Mouse (Mus musculus): ENCODE measurements around the gene Rasgef1b. TPM values are rescaled to one million over a fixed set of nuclear protein-coding genes. Genes with fewer than 3 reads are reported as not detected.

Gene Rasgef1b
- polyA plus RNA-seq, 2 experiments: 4.3 to 9.2 TPM

GRCm38 (mm10) chr5:99625603-99626002, 103.3 kb downstream of the Rasgef1b start:
- H3K27ac ChIP-seq (replicated peaks; ENCODE audit: low read depth, low read length): no peak overlapping the region
- no peak for ATAC-seq (ENCODE audit: low FRiP score, low read depth)
- TF ChIP-seq POLR2A (IDR thresholded peaks at IDR 0.05; ENCODE audit: borderline replicate concordance, extremely low read depth, insufficient read depth, insufficient read length): no peak
- no peak overlapping the region for H3K9ac ChIP-seq (ENCODE audit: low read depth, low read length, severe bottlenecking)
- no peaks in the 10 kb centered on the region for H3K9me3 ChIP-seq (ENCODE audit: control insufficient read depth, low read length)
- H3K4me3 ChIP-seq (replicated peaks; ENCODE audit: low read length): no peak overlapping the region
- 47% methylated on average over 3 of the region's 3 CpGs for WGBS
- H3K27me3 ChIP-seq (ENCODE audit: control insufficient read depth, insufficient read depth, low read length): no peaks in the 10 kb centered on the region
- no peak for DNase-seq (ENCODE audit: low spot score)
- no peak overlapping the region for H3K4me2 ChIP-seq (replicated peaks; ENCODE audit: low read depth, low read length, severe bottlenecking)
- 0 out of 2 replicates have a peak, but pooled peaks cover 3% of the 10 kb centered on the region for H3K4me1 ChIP-seq (ENCODE audit: control insufficient read depth, insufficient read depth, low read length)
- no peaks in the 10 kb centered on the region for H3K36me3 ChIP-seq (ENCODE audit: control insufficient read depth, insufficient read depth, low read length)

GRCm38 (mm10) chr5:99620771-99621170, 108.1 kb downstream of the Rasgef1b start:
- no peak for TF ChIP-seq POLR2A (IDR thresholded peaks at IDR 0.05; ENCODE audit: borderline replicate concordance, extremely low read depth, insufficient read depth, insufficient read length)
- DNase-seq (ENCODE audit: low spot score): no peak
- Histone ChIP-seq H3K27ac (replicated peaks; ENCODE audit: low read depth, low read length) (no peak overlapping the region), H3K27me3 (ENCODE audit: control insufficient read depth, insufficient read depth, low read length) (no peaks in the 10 kb centered on the region), H3K4me2 (replicated peaks; ENCODE audit: low read depth, low read length, severe bottlenecking) (no peak overlapping the region), H3K9me3 (ENCODE audit: control insufficient read depth, low read length) (no peaks in the 10 kb centered on the region), H3K4me3 (replicated peaks; ENCODE audit: low read length) (no peak overlapping the region), H3K4me1 (ENCODE audit: control insufficient read depth, insufficient read depth, low read length) (peaks cover 6% of the 10 kb centered on the region; the same call in 1 of the 2 replicates), H3K36me3 (ENCODE audit: control insufficient read depth, insufficient read depth, low read length) (no peaks in the 10 kb centered on the region), H3K9ac (ENCODE audit: low read depth, low read length, severe bottlenecking) (no peak overlapping the region)
- WGBS: 93% methylated on average over 5 of the region's 5 CpGs
- ATAC-seq (ENCODE audit: low FRiP score, low read depth): no peak

- H3K36me3 ChIP-seq (ENCODE audit: control insufficient read depth, insufficient read depth, low read length): no peaks in the 10 kb centered on the region
- H3K9me3 ChIP-seq (ENCODE audit: control insufficient read depth, low read length): no peaks in the 10 kb centered on the region
- peaks cover 12% of the 10 kb centered on the region for H3K4me1 ChIP-seq (ENCODE audit: control insufficient read depth, insufficient read depth, low read length)
- 38% methylated on average over 5 of the region's 5 CpGs for WGBS
- no peak for TF ChIP-seq POLR2A (IDR thresholded peaks at IDR 0.05; ENCODE audit: borderline replicate concordance, extremely low read depth, insufficient read depth, insufficient read length)
- H3K4me2 ChIP-seq (replicated peaks; ENCODE audit: low read depth, low read length, severe bottlenecking): no peak overlapping the region
- no peak overlapping the region for H3K4me3 ChIP-seq (replicated peaks; ENCODE audit: low read length)
- no peak overlapping the region for H3K27ac ChIP-seq (replicated peaks; ENCODE audit: low read depth, low read length)
- ATAC-seq (ENCODE audit: low FRiP score, low read depth): no peak
- DNase-seq (ENCODE audit: low spot score): no peak
- H3K9ac ChIP-seq (ENCODE audit: low read depth, low read length, severe bottlenecking): no peak overlapping the region
- H3K27me3 ChIP-seq (ENCODE audit: control insufficient read depth, insufficient read depth, low read length): no peaks in the 10 kb centered on the region
Measured at GRCm38 (mm10) chr5:99617271-99617800, 111.5 kb downstream of the Rasgef1b start.

GRCm38 (mm10) chr5:99613321-99614118, 115.3 kb downstream of the Rasgef1b start:
- Histone ChIP-seq H3K4me2 (replicated peaks; ENCODE audit: low read depth, low read length, severe bottlenecking) (peak overlapping the region; percentile 43), H3K27ac (replicated peaks; ENCODE audit: low read depth, low read length) (no peak overlapping the region), H3K4me3 (replicated peaks; ENCODE audit: low read length) (peak overlapping the region; percentile 20; the same call in 1 of the 2 replicates), H3K9ac (ENCODE audit: low read depth, low read length, severe bottlenecking) (no peak overlapping the region; the same call in 1 of the 2 replicates), H3K9me3 (ENCODE audit: control insufficient read depth, low read length) (no peaks in the 10 kb centered on the region), H3K36me3 (ENCODE audit: control insufficient read depth, insufficient read depth, low read length) (no peaks in the 10 kb centered on the region), H3K27me3 (ENCODE audit: control insufficient read depth, insufficient read depth, low read length) (no peaks in the 10 kb centered on the region), H3K4me1 (ENCODE audit: control insufficient read depth, insufficient read depth, low read length) (peaks cover 12% of the 10 kb centered on the region)
- under 1% methylated on average over 24 of the region's 24 CpGs for WGBS
- DNase-seq (ENCODE audit: low spot score): peak; percentile 43
- ATAC-seq (ENCODE audit: low FRiP score, low read depth): peak; percentile 55; the same call in 1 of the 2 replicates
- no peak for TF ChIP-seq POLR2A (IDR thresholded peaks at IDR 0.05; ENCODE audit: borderline replicate concordance, extremely low read depth, insufficient read depth, insufficient read length)

- Histone ChIP-seq H3K4me2 (replicated peaks; ENCODE audit: low read depth, low read length, severe bottlenecking) (no peak overlapping the region), H3K9me3 (ENCODE audit: control insufficient read depth, low read length) (no peaks in the 10 kb centered on the region), H3K27me3 (ENCODE audit: control insufficient read depth, insufficient read depth, low read length) (no peaks in the 10 kb centered on the region), H3K27ac (replicated peaks; ENCODE audit: low read depth, low read length) (no peak overlapping the region), H3K9ac (ENCODE audit: low read depth, low read length, severe bottlenecking) (no peak overlapping the region), H3K4me1 (ENCODE audit: control insufficient read depth, insufficient read depth, low read length) (no peaks in the 10 kb centered on the region), H3K36me3 (ENCODE audit: control insufficient read depth, insufficient read depth, low read length) (no peaks in the 10 kb centered on the region), H3K4me3 (replicated peaks; ENCODE audit: low read length) (no peak overlapping the region)
- ATAC-seq (ENCODE audit: low FRiP score, low read depth) (no peak), DNase-seq (ENCODE audit: low spot score) (no peak)
- 72% methylated on average over 5 of the region's 5 CpGs for WGBS
- TF ChIP-seq POLR2A (IDR thresholded peaks at IDR 0.05; ENCODE audit: borderline replicate concordance, extremely low read depth, insufficient read depth, insufficient read length): no peak
Measured at GRCm38 (mm10) chr5:99607602-99608001, 121.3 kb downstream of the Rasgef1b start.
